Mouse (Mus musculus) MEL (cell line): ENCODE results near the gene Robo1.

ENCODE experiments used
- CTCF ChIP-seq, 3 experiments: IDR thresholded peaks in 2 of 3; conservative IDR thresholded peaks in 1 of 3; 2 replicates each; pipeline ENCODE4 v1.5.1; 2011 to 2012; ENCODE audit warnings: low read length in 3 of 3, low read depth in 2 of 3, mild to moderate bottlenecking in 2 of 3, improper control_type of control experiment in 1 of 3, inconsistent platforms in 1 of 3, mixed read lengths in 1 of 3, moderate library complexity in 1 of 3; ENCODE audit not compliant: control insufficient read depth in 1 of 3, insufficient read depth in 1 of 3, poor library complexity in 1 of 3, severe bottlenecking in 1 of 3
- EP300 ChIP-seq, 2 experiments: IDR thresholded peaks; 2 replicates each; pipeline ENCODE4 v1.6.1; 2011; ENCODE audit warnings: improper control_type of control experiment in 2 of 2, low read length in 2 of 2, low read depth in 1 of 2, mild to moderate bottlenecking in 1 of 2
- GABPA ChIP-seq: IDR thresholded peaks from 2 replicates; pipeline ENCODE4 v1.6.1; 2012; ENCODE audit warnings: low read depth, mild to moderate bottlenecking, inconsistent platforms, low read length, improper control_type of control experiment, moderate library complexity
- JUND ChIP-seq: IDR thresholded peaks from 2 replicates; pipeline ENCODE4 v1.6.1; 2011; ENCODE audit warnings: low read depth, mild to moderate bottlenecking, improper control_type of control experiment, low read length
- MAFK ChIP-seq: IDR thresholded peaks from 2 replicates; pipeline ENCODE4 v1.6.1; 2011; ENCODE audit warnings: low read depth, mild to moderate bottlenecking, low read length, improper control_type of control experiment, borderline replicate concordance
- MAZ ChIP-seq: IDR thresholded peaks from 2 replicates; pipeline ENCODE4 v1.6.1; 2012; ENCODE audit warnings: low read depth, mild to moderate bottlenecking, inconsistent platforms, low read length, improper control_type of control experiment
- POLR2A ChIP-seq, 2 experiments: IDR thresholded peaks; 2 replicates each; pipeline ENCODE4 v1.6.1; 2011 to 2012; ENCODE audit warnings: low read length in 2 of 2, mild to moderate bottlenecking in 2 of 2, control low read depth in 1 of 2, improper control_type of control experiment in 1 of 2, low read depth in 1 of 2, moderate library complexity in 1 of 2; ENCODE audit not compliant: control insufficient read depth in 1 of 2, insufficient read depth in 1 of 2, poor library complexity in 1 of 2
- POLR2AphosphoS5 ChIP-seq: IDR thresholded peaks from 2 replicates; pipeline ENCODE4 v1.6.1; 2012; ENCODE audit warnings: low read depth, borderline replicate concordance, mild to moderate bottlenecking, inconsistent platforms, low read length, moderate library complexity, mixed read lengths
- SIN3A ChIP-seq: IDR thresholded peaks from 2 replicates; pipeline ENCODE4 v1.6.1; 2012; ENCODE audit warnings: low read length, improper control_type of control experiment, inconsistent platforms
- UBTF ChIP-seq: IDR thresholded peaks from 2 replicates; pipeline ENCODE4 v1.6.1; 2012; ENCODE audit warnings: low read depth, mild to moderate bottlenecking, inconsistent platforms, low read length, improper control_type of control experiment, moderate library complexity, borderline replicate concordance; ENCODE audit not compliant: insufficient read depth
- ZMIZ1 ChIP-seq: IDR thresholded peaks from 2 replicates; pipeline ENCODE4 v1.6.1; 2012; ENCODE audit warnings: low read depth, mild to moderate bottlenecking, inconsistent platforms, low read length, improper control_type of control experiment, moderate library complexity

GRCm38 (mm10) chr16:72786079-72786478, 478.0 kb downstream of the Robo1 start:
- TF ChIP-seq POLR2A (IDR thresholded peaks at IDR 0.05; ENCODE audit: control insufficient read depth in 1 of 2, insufficient read depth in 1 of 2, low read depth in 1 of 2, low read length in 2 of 2, poor library complexity in 1 of 2) (no peak), CTCF (IDR thresholded peaks at IDR 0.05 in 2 of 3, conservative IDR thresholded peaks at IDR 0.05 in 1 of 3; ENCODE audit: control insufficient read depth in 1 of 3, insufficient read depth in 1 of 3, low read depth in 2 of 3, low read length in 3 of 3, poor library complexity in 1 of 3, severe bottlenecking in 1 of 3) (no peak), MAZ (no peak), MAFK (no peak), GABPA (no peak), EP300 (IDR thresholded peaks at IDR 0.05; ENCODE audit: low read depth in 1 of 2, low read length in 2 of 2) (no peak), JUND (no peak), UBTF (no peak), POLR2AphosphoS5 (no peak), ZMIZ1 (no peak), SIN3A (no peak)
